Mouse (Mus musculus): ENCODE data around the gene Pogz.

GRCm38 (mm10) chr3:94835396-94835795 lies 2.0 kb upstream of the Pogz start:
- TF ChIP-seq EP300 (IDR thresholded peaks at IDR 0.05; ENCODE audit: low read depth) (no peak), CTCF (IDR thresholded peaks at IDR 0.05; ENCODE audit: low read depth) (no peak)
